Mouse (Mus musculus): ENCODE results near the gene Zfp184.
"Not testable (repeated sequence)": the region's sequence is repeated elsewhere in the genome, so short reads cannot be mapped to it uniquely, and the experiment has no call there.

The Zfp184 gene

DNA sequence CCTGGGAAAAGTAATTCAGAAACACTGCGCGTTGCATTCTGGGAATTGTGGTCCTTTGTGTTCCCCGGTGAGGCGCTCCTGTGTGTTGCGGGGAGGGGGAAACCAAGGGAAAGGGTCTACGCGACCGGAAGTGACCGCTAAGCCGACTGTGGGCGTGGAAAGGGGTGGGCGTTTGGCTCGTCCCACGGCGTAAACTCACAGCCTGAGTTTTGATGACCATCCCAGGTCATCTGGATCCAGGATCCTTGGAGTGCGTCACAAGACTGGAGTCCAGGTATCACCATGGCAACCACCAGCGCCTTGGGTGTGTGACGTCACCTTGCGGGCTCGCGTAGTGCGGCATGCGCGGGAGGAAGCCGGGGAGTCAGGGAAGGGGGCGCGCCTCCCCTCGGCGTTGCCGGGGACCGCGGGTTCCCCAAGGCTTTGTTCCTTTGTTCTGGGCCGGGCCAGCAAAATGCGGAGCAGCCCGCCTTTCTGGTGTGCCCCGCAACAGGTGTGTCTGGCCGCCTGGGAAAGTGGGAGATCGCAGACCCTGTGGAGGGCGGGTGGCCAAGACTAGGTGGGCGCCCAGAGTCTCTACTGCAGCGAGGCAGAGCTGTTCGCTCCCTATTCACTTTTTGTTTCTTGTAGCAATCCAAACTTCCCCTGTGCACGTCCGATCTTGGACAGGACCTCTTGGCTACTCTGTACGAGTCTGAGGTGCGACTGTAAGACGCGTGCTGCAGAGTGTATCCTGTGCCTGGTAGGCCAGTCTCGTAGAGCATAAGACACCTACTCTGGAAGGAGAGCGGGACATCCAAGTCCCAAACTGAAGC lies at the start of gene Zfp184:
Gene Zfp184 (plus strand): TSS at position 169 of the 815 bp plus-strand sequence.
- peak; percentile 98 for DNase-seq (ENCODE audit: low read depth, low spot score)

DNA sequence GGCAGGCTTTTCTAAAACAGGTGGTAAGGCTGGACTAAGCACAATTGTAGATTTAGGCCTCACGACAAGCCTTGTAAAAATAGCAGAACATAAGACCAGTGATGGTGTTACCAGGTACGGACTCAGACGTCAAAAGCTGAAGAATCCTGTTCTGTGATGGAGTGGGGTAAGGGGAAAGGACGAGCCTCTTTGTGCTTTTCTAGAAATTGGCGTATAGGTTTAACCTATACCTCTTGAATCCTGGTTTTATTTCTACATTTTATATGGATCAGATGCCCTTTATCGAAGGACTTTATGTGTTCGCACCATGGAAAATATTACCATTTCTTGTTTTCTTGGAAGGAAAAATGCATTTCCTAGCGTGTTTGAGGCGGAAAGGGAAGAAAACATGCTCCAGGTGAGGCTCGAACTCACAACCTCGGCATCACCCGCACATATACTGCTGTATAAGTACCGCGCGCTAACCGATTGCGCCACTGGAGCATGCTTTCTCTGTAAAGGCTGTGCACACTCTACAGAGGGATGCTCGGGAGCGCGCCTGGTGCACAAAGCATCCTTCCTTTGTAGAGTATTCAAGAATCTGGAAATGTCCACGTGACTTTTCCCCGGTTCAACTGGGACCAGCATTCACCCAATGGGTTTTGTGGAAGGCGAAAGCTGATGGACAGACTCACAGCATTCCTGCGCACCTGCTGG lies 48.2 kb upstream of the Zfp184 start:
- peak; percentile 96 for DNase-seq (ENCODE audit: low read depth, low spot score)

DNA sequence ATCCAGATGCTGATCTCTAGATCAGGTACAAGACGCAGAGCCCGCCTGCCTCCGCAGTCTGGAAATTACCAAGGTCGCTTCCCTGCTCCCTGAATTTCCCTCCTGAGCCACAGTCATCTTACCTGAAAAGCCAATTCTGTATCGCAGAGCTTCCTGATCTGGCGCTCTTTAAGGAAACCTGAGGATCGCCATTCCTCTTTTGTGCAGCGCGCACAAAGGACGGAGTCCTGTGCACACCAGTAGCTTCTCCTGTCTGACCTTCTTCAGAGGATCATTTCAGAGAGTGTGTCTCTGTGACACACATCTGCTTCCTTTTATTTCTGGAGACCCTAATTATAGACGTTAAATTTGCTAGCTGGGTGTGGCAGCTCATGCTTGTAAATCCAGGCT lies 47.7 kb upstream of the Zfp184 start:
- DNase-seq (ENCODE audit: low read depth, low spot score) = no peak

- peak; percentile 76 for DNase-seq (ENCODE audit: low read depth, low spot score)
Observed at GRCm38 (mm10) chr13:21900870-21901565, 43.9 kb upstream of the Zfp184 start.

DNA sequence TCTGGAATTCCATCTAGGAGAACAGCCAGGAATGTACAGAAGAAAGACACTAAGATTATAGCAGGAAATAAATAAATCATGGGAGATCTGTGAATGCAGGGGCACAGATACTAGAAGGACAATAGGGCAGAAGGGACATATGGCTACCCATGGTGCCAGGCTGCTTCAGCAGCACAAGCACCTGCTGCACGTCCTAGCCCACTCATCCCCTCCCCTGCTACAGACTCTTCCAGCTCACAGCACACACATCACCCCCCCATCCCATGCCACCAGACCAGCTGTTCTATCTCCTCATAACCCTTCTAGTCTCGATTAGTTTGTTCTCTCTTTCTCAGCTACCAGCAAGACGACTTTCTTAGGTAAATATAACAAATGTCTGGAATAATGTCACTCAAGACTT lies 41.4 kb upstream of the Zfp184 start:
- DNase-seq (ENCODE audit: low read depth, low spot score) = no peak

DNA sequence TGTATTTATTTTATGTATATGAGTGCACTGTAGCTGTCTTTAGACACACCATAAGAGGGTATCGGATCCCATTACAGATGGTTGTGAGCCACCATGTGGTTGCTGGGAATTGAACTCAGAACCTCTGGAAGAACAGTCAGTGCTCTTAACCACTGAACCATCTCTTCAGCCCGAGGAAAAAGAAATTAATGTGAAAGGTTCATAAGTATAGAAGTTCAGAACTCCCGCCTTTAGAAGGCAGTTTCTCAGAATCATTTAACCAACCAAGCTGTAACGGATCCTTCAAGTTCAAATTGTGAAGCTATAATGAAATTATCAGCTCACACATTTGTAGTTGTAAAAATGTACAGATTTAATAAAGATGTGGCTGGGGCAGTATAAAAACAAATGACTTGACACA lies 40.8 kb upstream of the Zfp184 start:
- not testable (repeated sequence) for DNase-seq (ENCODE audit: low read depth, low spot score)

- no peak for DNase-seq (ENCODE audit: low read depth, low spot score)
Observed at GRCm38 (mm10) chr13:21906301-21906700, 38.6 kb upstream of the Zfp184 start.

DNA sequence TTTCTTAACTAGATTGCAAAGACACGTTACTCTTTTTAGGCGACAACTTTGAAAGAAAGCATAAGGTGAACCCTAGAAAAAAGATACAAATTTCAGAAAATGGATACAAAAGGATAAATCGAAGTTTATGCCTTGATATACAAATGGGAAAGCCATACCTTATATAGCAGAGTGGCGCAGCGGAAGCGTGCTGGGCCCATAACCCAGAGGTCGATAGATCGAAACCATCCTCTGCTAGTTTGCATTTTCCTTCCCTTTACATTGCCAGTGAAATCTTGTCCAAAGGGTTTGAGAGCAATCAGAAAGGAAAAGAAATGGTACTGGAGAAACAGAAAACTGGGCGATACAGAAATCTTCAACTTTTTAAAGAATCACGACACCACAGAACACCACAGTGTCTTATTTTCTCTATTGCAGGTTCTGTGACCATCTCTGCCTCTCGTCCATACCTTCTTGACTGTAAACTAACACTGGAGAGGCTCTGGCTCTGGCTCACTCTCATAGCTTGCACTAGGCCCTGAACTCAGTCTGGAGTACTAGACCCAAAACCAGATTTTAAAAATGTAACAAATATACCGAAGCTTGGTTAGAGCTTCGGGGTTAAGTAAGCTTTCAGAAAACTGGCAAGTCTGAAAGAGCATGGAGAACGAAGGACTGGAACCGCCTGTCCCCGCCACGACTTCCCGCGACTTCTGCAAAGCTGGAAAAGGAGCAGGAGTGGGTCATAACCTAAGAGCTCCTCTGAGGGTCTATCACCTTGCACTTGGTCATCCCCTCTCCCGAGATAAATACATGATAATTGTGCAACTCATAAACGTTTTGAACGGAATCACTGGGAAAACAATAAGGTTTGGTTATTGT lies 37.7 kb upstream of the Zfp184 start:
- peak; percentile 66 for DNase-seq (ENCODE audit: low read depth, low spot score)

DNA sequence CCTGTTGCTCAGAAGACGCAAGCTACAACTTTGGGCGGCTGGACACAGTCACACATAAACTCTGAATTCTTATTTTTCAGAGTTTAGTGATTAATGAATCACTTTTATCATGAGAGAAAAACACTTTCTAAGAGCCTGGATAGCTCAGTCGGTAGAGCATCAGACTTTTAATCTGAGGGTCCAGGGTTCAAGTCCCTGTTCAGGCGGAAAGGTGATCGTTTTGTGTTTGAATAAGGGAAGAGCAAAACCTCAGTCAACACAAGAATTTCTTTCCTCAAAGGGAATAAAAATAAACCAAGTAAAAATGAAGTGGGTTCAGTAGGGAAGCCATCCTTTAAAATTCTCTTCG lies 37.1 kb upstream of the Zfp184 start:
- DNase-seq (ENCODE audit: low read depth, low spot score) = peak; percentile 64

DNA sequence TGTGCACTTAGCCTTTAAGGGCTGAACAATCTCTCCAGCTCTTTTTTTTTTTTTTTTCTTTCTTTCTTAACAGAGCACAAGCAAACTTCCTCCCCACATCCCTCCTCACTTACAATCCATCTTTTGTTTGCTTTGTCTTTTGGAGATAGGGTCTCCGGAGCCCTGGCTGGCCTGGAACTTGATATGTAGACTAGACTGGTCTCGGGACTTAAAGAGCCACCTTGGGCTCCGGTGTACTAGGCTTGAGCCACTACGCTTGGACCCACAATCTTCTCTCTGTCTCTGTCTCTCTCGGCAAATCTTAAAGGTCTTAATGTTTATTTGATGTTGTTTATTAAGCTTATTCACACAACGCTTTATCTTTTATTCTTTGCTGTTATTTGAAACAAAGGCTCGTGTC lies 34.2 kb upstream of the Zfp184 start:
- DNase-seq (ENCODE audit: low read depth, low spot score) = peak; percentile 50

DNA sequence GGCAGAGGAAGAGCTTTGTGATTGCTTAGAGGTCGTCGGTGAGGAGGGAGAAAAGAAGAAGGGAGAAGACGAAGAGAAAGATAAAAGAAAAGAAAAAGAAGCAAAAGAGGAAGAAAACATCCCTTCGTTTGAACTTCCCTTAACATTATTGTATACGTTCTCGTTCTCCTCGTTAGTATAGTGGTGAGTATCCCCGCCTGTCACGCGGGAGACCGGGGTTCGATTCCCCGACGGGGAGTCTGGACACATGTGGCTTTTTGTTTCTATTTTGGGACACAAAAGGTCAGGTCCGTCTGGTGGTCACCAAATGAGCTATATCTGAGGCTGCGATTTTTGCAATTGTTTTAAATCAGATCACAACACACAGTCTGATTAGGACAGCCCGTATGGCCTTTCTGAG lies 33.7 kb upstream of the Zfp184 start:
- peak; percentile 85 for DNase-seq (ENCODE audit: low read depth, low spot score)

DNA sequence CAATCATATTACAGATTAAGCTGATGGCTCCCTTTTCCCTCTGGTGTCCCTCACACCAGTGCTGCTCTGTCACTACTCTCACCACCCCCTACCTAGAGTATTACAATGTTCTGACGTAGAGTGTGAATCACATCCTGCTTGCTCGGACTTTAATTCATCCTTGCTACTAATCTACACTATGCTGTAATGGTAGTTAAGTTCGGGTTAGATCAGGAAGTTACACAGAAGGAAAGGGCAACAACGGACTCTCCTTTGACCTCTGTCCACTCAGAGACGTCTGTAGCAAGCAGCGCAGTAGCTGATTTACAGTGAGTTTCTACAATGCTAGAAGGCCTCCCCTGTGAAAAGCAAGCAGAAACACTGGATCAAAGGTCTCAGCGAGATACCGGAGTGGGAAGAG lies 31.0 kb upstream of the Zfp184 start:
- no peak for DNase-seq (ENCODE audit: low read depth, low spot score)

DNA sequence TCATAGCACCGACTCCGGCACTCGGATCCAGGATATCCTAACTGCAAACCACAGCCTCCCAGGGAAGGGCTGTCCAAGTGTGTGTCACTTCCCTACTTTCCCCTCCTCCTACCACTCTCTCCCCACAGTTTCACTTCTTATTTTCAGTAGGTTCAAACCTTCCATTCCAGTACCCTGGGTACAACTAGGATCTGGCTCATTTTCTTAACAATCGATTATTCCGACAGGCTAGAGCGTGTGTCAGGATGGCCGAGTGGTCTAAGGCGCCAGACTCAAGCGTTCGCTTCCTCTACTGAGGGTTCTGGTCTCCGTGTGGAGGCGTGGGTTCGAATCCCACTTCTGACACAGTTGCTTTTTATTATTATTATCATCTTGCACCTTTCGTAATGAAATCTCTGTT lies 30.3 kb upstream of the Zfp184 start:
- peak; percentile 91 for DNase-seq (ENCODE audit: low read depth, low spot score)

DNA sequence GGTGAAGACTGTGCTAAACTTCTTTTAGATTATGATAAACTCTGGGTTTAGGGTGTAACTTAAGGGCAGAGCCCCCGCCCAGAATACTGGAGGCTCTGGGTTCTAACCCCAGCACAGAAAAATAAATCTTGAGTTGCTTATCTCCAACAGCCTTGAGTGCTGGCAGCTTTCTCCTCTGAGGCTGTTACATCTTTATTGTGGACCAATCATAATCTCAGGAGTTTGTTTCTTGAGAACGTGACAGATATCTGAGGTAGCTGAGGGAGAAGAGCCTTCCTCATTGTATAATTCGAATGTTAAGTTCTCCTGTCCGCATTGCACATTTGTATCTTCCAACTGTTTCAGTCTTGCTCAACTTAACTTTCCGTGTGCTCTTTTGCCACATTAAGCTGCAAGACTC lies 29.4 kb upstream of the Zfp184 start:
- no peak for DNase-seq (ENCODE audit: low read depth, low spot score)

DNA sequence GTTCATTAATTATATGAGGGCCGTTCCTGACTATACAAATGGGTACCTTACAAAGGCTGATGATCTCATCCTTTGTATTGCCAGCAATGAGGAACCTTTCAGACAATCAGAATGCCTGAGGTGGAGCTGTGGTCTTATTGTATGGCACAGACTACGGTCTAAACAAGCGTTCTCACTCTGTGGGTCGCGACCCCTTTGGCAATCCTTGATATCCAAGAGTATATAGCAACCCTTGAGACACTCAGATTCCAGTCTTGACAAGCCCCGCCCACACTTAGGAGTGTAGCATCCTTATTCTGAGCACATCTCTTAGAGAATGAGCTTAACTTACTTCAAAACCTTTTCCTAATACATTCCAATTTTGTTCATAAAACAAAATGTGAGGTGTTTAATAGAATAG lies 28.8 kb upstream of the Zfp184 start:
- peak; percentile 51 for DNase-seq (ENCODE audit: low read depth, low spot score)

DNA sequence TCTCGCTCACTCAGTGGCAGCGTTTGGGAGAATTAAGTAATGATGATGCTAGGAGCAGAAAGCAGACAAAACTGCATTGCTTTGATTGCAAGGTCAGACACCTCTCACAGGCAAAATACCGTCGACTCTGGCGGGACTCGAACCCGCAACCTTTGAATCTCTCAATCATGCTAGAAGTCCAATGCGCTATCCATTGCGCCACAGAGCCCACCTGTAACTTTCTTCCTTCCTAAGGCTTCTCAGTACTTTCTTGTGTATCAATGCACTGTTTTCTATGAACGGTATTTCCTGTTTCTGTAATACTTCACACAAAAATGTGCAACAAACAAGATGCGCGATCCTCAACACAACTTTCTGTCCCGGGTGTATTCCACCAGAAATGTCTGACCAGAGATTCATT lies 27.9 kb upstream of the Zfp184 start:
- peak; percentile 92 for DNase-seq (ENCODE audit: low read depth, low spot score)

DNA sequence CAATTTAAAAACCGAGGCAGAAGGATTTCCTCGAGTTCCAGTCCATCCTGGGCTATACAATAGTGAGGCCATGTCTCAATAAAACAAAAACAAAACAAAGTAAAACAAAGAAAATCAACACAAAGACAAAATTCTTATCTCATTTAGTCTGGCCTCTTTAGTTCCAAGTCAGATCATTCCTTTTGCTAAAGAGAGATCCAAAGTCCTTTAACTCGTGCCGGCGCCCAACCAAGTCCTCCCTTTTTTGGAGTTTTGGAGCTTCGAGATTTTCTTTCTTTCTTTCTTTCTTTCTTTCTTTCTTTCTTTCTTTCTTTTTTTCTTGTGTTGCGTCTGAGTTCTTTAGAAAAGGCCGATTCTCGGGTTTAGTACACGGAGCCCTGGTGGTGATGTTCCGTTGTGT lies 27.4 kb upstream of the Zfp184 start:
- DNase-seq (ENCODE audit: low read depth, low spot score) = no peak

GRCm38 (mm10) chr13:21917992-21918391 lies 26.9 kb upstream of the Zfp184 start:
- no peak for DNase-seq (ENCODE audit: low read depth, low spot score)

GRCm38 (mm10) chr13:21918570-21919419 lies 26.1 kb upstream of the Zfp184 start:
- peak; percentile 95 for DNase-seq (ENCODE audit: low read depth, low spot score)

DNA sequence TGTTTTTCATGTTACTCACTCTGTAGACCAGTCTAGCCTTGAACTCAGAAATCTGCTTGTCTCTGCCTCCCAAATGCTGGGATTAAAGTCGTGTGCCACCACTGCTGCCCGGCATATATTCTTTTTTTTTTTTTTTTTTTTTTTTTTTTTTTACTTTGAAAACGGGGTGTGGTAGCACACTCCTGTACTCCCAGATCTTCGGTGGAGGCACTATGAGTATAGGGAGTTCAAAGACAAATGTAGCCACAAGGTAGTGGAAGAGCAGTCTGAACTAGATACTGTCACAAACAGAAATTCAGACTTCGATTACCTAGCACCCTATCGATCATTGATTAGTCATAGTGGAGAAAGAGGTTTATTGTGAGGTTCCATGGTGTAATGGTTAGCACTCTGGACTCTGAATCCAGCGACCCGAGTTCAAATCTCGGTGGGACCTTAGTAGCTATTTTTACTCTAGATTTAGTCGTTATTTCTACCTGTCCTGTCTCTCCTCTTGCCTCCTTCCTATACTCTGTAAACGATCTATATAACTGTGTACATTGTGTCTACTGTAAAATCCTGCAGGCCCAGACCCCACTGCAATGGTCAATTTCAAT lies 25.0 kb upstream of the Zfp184 start:
- peak; percentile 76 for DNase-seq (ENCODE audit: low read depth, low spot score)
